Mouse (Mus musculus): ENCODE measurements around the gene Wdtc1. TPM values are rescaled to one million over a fixed set of nuclear protein-coding genes. Genes with fewer than 3 reads are reported as not detected.

The Wdtc1 gene
- polyA plus RNA-seq, 1 experiment = 107 TPM

DNA sequence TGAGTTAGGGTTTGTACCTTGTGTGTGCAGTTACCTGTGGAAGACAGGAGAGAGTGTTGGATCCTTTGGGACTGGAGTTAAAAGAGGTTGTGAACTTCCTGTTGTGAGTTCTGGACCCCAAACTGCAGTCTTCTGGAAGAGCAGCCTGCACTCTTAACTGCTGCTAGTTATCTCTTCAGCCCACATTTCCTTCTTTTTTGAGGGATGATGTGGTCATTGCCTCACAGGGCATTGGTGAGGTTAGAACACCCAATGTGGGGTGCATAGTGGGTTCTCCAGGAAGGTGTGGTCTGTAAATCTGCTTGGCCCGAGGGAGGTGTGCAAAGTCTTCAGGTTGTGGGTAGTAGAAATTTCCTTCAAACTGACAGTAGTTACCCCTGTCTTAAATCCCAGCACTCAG is 109.0 kb downstream of the Wdtc1 start:
- WGBS = 9% methylated on average over 1 of the region's 1 CpGs

DNA sequence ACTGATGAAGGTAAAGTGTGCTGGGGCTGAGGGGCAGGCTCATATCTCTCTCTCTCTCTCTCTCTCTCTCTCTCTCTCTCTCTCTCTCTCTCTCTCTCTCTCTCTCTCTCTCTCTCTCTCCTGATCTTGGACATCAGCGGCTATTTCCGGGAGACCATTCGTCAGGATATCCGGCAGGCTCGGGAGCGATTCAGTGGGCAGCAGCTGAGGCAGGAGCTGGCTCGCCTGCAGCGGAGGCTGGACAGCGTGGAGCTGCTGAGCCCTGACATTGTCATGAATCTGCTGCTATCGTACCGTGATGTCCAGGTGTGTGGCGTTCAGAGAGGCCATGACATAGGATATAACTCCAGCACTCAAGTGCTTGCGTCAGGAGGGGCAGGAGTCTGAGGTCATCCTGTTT is 109.7 kb downstream of the Wdtc1 start:
- Histone ChIP-seq H3K27me3 (ENCODE audit: control insufficient read depth, insufficient read depth, low read length) (no peaks in the 10 kb centered on the region), H3K4me3 (ENCODE audit: control insufficient read depth, insufficient read depth, low read length) (no peak overlapping the region), H3K4me1 (replicated peaks; ENCODE audit: control insufficient read depth, insufficient read depth, low read length) (peaks cover 35% of the 10 kb centered on the region), H3K36me3 (ENCODE audit: control insufficient read depth, insufficient read depth, low read length) (no peaks in the 10 kb centered on the region), H3K27ac (ENCODE audit: control insufficient read depth, insufficient read depth, low read length) (no peak overlapping the region)
- TF ChIP-seq POLR2A (IDR thresholded peaks at IDR 0.05; ENCODE audit: control insufficient read depth, extremely low read depth, insufficient read depth, low read length, poor library complexity) = no peak
- no peak for TF ChIP-seq CTCF (IDR thresholded peaks at IDR 0.05; ENCODE audit: borderline replicate concordance, control insufficient read depth, extremely low read depth, insufficient read depth, low read length, poor library complexity)
- 92% methylated on average over 13 of the region's 13 CpGs for WGBS
- no peak for DNase-seq

More for the DNA sequence above, 109.0 kb downstream of the Wdtc1 start:
- H3K27ac ChIP-seq (ENCODE audit: control insufficient read depth, insufficient read depth, low read length) = no peak overlapping the region
- no peaks in the 10 kb centered on the region for H3K36me3 ChIP-seq (ENCODE audit: control insufficient read depth, insufficient read depth, low read length)
- H3K27me3 ChIP-seq (ENCODE audit: control insufficient read depth, insufficient read depth, low read length) = no peaks in the 10 kb centered on the region
- TF ChIP-seq POLR2A (IDR thresholded peaks at IDR 0.05; ENCODE audit: control insufficient read depth, extremely low read depth, insufficient read depth, low read length, poor library complexity) (no peak), CTCF (IDR thresholded peaks at IDR 0.05; ENCODE audit: borderline replicate concordance, control insufficient read depth, extremely low read depth, insufficient read depth, low read length, poor library complexity) (no peak)
- peaks cover 35% of the 10 kb centered on the region for H3K4me1 ChIP-seq (replicated peaks; ENCODE audit: control insufficient read depth, insufficient read depth, low read length)
- H3K4me3 ChIP-seq (ENCODE audit: control insufficient read depth, insufficient read depth, low read length) = no peak overlapping the region
- no peak for DNase-seq

DNA sequence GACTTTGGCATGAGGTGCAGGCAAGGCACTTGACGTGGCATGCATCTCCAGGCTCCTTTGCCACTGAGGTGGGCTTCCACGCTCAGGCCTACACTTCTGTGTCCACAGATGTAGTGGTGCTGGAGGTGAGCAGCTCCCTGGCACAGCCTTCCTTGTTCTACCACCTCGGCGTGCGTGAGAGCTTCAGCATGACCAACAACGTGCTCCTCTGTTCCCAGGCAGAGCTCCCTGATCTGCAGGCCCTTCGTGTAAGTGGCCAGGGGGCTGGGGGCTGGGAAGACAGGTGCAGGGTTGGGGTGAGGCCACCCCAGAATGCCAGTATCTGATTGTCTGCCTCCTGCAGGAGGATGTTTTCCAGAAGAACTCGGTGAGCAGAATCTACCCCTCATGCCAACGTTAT is 110.6 kb downstream of the Wdtc1 start:
- H3K27me3 ChIP-seq (ENCODE audit: control insufficient read depth, insufficient read depth, low read length) = no peaks in the 10 kb centered on the region
- H3K36me3 ChIP-seq (ENCODE audit: control insufficient read depth, insufficient read depth, low read length) = no peaks in the 10 kb centered on the region
- DNase-seq = no peak
- no peak overlapping the region for H3K27ac ChIP-seq (ENCODE audit: control insufficient read depth, insufficient read depth, low read length)
- no peak overlapping the region for H3K4me3 ChIP-seq (ENCODE audit: control insufficient read depth, insufficient read depth, low read length)
- TF ChIP-seq CTCF (IDR thresholded peaks at IDR 0.05; ENCODE audit: borderline replicate concordance, control insufficient read depth, extremely low read depth, insufficient read depth, low read length, poor library complexity) (no peak), POLR2A (IDR thresholded peaks at IDR 0.05; ENCODE audit: control insufficient read depth, extremely low read depth, insufficient read depth, low read length, poor library complexity) (no peak)
- H3K4me1 ChIP-seq (replicated peaks; ENCODE audit: control insufficient read depth, insufficient read depth, low read length) = peaks cover 42% of the 10 kb centered on the region
- 90% methylated on average over 9 of the region's 9 CpGs for WGBS

Other genes with a start within 250 kb of the Wdtc1 start
- 163 and 186 TPM in 2 replicates for gene Wasf2, start 223.0 kb downstream of the Wdtc1 start, polyA plus RNA-seq (2012; rRNA removed)
- 0.90 and 1.1 TPM in 2 replicates for gene Cd164l2, start 141.3 kb downstream of the Wdtc1 start, polyA plus RNA-seq (2012; rRNA removed)
- 0.15 TPM in 1 of 2 replicates, not detected in the other for gene Gpr3, start 140.9 kb downstream of the Wdtc1 start, polyA plus RNA-seq (2012; rRNA removed)
- gene Map3k6, start 112.7 kb downstream of the Wdtc1 start, polyA plus RNA-seq (2012; rRNA removed) = 2.8 and 4.6 TPM in 2 replicates
- gene Sytl1, start 90.4 kb downstream of the Wdtc1 start, polyA plus RNA-seq (2012; rRNA removed) = 39.7 and 45.2 TPM in 2 replicates
- 134 and 143 TPM in 2 replicates for gene Tmem222, start 75.7 kb downstream of the Wdtc1 start, polyA plus RNA-seq (2012; rRNA removed)
- 77.9 and 89.8 TPM in 2 replicates for gene Slc9a1, start 16.2 kb upstream of the Wdtc1 start, polyA plus RNA-seq (2012; rRNA removed)
- 0.40 and 0.86 TPM in 2 replicates for gene Tent5b, start 126.7 kb upstream of the Wdtc1 start, polyA plus RNA-seq (2012; rRNA removed)
- gene Trnp1, start 145.1 kb upstream of the Wdtc1 start, polyA plus RNA-seq (2012; rRNA removed) = 0.75 and 1.5 TPM in 2 replicates
- 6.9 and 7.7 TPM in 2 replicates for gene Kdf1, start 165.5 kb upstream of the Wdtc1 start, polyA plus RNA-seq (2012; rRNA removed)
- 51.9 and 61.3 TPM in 2 replicates for gene Nudc, start 192.5 kb upstream of the Wdtc1 start, polyA plus RNA-seq (2012; rRNA removed)
- 2.4 TPM in 1 of 2 replicates, not detected in the other for gene Nr0b2, start 199.9 kb upstream of the Wdtc1 start, polyA plus RNA-seq (2012; rRNA removed)
- gene Gpatch3, start 221.3 kb upstream of the Wdtc1 start, polyA plus RNA-seq (2012; rRNA removed) = 7.9 and 9.5 TPM in 2 replicates
- 59.4 and 64.2 TPM in 2 replicates for gene Gpn2, start 230.9 kb upstream of the Wdtc1 start, polyA plus RNA-seq (2012; rRNA removed)
- gene Sfn, start 248.7 kb upstream of the Wdtc1 start, polyA plus RNA-seq (2012; rRNA removed) = 60.5 and 65.9 TPM in 2 replicates